ENCODE assay signal across 10 mouse cellular contexts in genomic region chr17:78496785-78497184, GRCm38 (mm10). TPM values are rescaled to one million over a fixed set of nuclear protein-coding genes. Genes with fewer than 3 reads are reported as not detected.
DNase-seq lines count a peak whose midpoint lies in the region; ATAC-seq and TF ChIP-seq lines count a peak whose summit lies in the region.
"Had no signal": no experiment of that assay in that cellular context is flagged by ENCODE, and none has a peak within 500 bp of the region (broad histone marks: within the 10 kb centered on the region; RNA-seq: fewer than 3 reads in every experiment).

No protein-coding gene starts in this region.

- H3K4me2 ChIP-seq in intestine, postnatal 0 days (replicated peaks; ENCODE audit: low read depth): no peak overlapping the region
- no peak overlapping the region for H3K4me2 ChIP-seq in intestine, embryonic 15.5 days (replicated peaks)
- no peak overlapping the region for H3K4me2 ChIP-seq in midbrain, embryonic 14.5 days (ENCODE audit: low read length)
- H3K4me2 ChIP-seq: liver, embryonic 13.5 days had no signal

- no peak overlapping the region for H3K9ac ChIP-seq in intestine, postnatal 0 days (ENCODE audit: low read depth, low read length)
- no peak overlapping the region for H3K9ac ChIP-seq in intestine, embryonic 15.5 days
- no peak overlapping the region for H3K9ac ChIP-seq in midbrain, embryonic 14.5 days (replicated peaks; ENCODE audit: low read length)
- H3K9ac ChIP-seq: liver, embryonic 13.5 days had no signal

- H3K27ac ChIP-seq in intestine, postnatal 0 days (ENCODE audit: low read depth, low read length): no peak overlapping the region
- H3K27ac ChIP-seq in intestine, embryonic 15.5 days: no peak overlapping the region
- H3K27ac ChIP-seq in midbrain, embryonic 14.5 days (replicated peaks; ENCODE audit: low read depth, low read length): no peak overlapping the region
- H3K27ac ChIP-seq in midbrain, embryonic 10.5 days (replicated peaks): no peak overlapping the region; the same call in 1 of the 2 replicates
- H3K27ac ChIP-seq: liver, embryonic 13.5 days had no signal

- no peaks in the 10 kb centered on the region for H3K27me3 ChIP-seq in intestine, postnatal 0 days (replicated peaks; ENCODE audit: control insufficient read depth, insufficient read depth, low read length)
- no peaks in the 10 kb centered on the region for H3K27me3 ChIP-seq in intestine, embryonic 15.5 days (replicated peaks)
- H3K27me3 ChIP-seq in midbrain, embryonic 14.5 days (ENCODE audit: control insufficient read depth, insufficient read depth, low read length): no peaks in the 10 kb centered on the region
- H3K27me3 ChIP-seq in midbrain, embryonic 10.5 days (ENCODE audit: low read depth, poor library complexity, severe bottlenecking): no peaks in the 10 kb centered on the region
- H3K27me3 ChIP-seq: liver, embryonic 13.5 days had no signal

- peak; percentile 13 for DNase-seq in adrenal gland, postnatal 10 days
- DNase-seq in adrenal gland, postnatal 36 days: no peak
- peak; percentile 23 for DNase-seq in midbrain, embryonic 14.5 days
- no peak for DNase-seq in midbrain, embryonic 10.5 days (ENCODE audit: low spot score)
- DNase-seq in skeletal muscle tissue, adult 2 months (ENCODE audit: low read depth, low spot score): peak; percentile 36
- DNase-seq in ovary, postnatal 10 days (ENCODE audit: low spot score): no peak
- DNase-seq: liver, embryonic 13.5 days had no signal

- no peak for ATAC-seq in intestine, postnatal 0 days
- ATAC-seq in intestine, embryonic 15.5 days: no peak
- ATAC-seq in midbrain, embryonic 14.5 days (ENCODE audit: low FRiP score, low TSS enrichment): no peak

- H3K4me3 ChIP-seq in intestine, postnatal 0 days (ENCODE audit: low read depth, low read length): no peak overlapping the region
- H3K4me3 ChIP-seq in intestine, embryonic 15.5 days (replicated peaks): no peak overlapping the region
- H3K4me3 ChIP-seq in midbrain, embryonic 14.5 days (replicated peaks; ENCODE audit: low read depth, low read length): no peak overlapping the region
- no peak overlapping the region for H3K4me3 ChIP-seq in midbrain, embryonic 10.5 days
- H3K4me3 ChIP-seq: liver, embryonic 13.5 days had no signal

- TF ChIP-seq CTCF in intestine, postnatal 0 days (IDR thresholded peaks at IDR 0.05; ENCODE audit: low read depth): peak; percentile 66

- H3K36me3 ChIP-seq in intestine, postnatal 0 days (ENCODE audit: control insufficient read depth, insufficient read depth): no peaks in the 10 kb centered on the region
- H3K36me3 ChIP-seq in intestine, embryonic 15.5 days: no peaks in the 10 kb centered on the region
- H3K36me3 ChIP-seq in midbrain, embryonic 14.5 days (ENCODE audit: control insufficient read depth, insufficient read depth, low read length): no peaks in the 10 kb centered on the region
- H3K36me3 ChIP-seq in midbrain, embryonic 10.5 days: no peaks in the 10 kb centered on the region
- H3K36me3 ChIP-seq: liver, embryonic 13.5 days had no signal

- no peaks in the 10 kb centered on the region for H3K9me3 ChIP-seq in intestine, postnatal 0 days (ENCODE audit: control insufficient read depth)
- no peaks in the 10 kb centered on the region for H3K9me3 ChIP-seq in intestine, embryonic 15.5 days
- H3K9me3 ChIP-seq in midbrain, embryonic 14.5 days (ENCODE audit: control insufficient read depth, low read length): no peaks in the 10 kb centered on the region
- H3K9me3 ChIP-seq in midbrain, embryonic 10.5 days (replicated peaks): no peaks in the 10 kb centered on the region
- H3K9me3 ChIP-seq: liver, embryonic 13.5 days had no signal

- 44% methylated on average over 2 of the region's 2 CpGs for WGBS in intestine, postnatal 0 days
- 42% methylated on average over 2 of the region's 2 CpGs for WGBS in intestine, embryonic 15.5 days
- WGBS in midbrain, embryonic 14.5 days: 48% methylated on average over 2 of the region's 2 CpGs
- WGBS in midbrain, embryonic 10.5 days: 56% methylated on average over 2 of the region's 2 CpGs

- H3K4me1 ChIP-seq in intestine, postnatal 0 days (replicated peaks; ENCODE audit: control insufficient read depth, insufficient read depth, low read length): no peaks in the 10 kb centered on the region
- no peaks in the 10 kb centered on the region for H3K4me1 ChIP-seq in intestine, embryonic 15.5 days (replicated peaks)
- 0 out of 2 replicates have a peak, but pooled peaks cover 6% of the 10 kb centered on the region for H3K4me1 ChIP-seq in midbrain, embryonic 14.5 days (ENCODE audit: control insufficient read depth, insufficient read depth, low read length)
- H3K4me1 ChIP-seq in midbrain, embryonic 10.5 days: peaks cover 21% of the 10 kb centered on the region
- H3K4me1 ChIP-seq: liver, embryonic 13.5 days had no signal

RNA-seq across cellular contexts. Expression of gene Vit, which starts 11.1 kb away (rescaled TPM):
- 1 to 10 TPM; 1.7 to 1.9 TPM for total RNA-seq in adrenal gland, postnatal 10 days (2021)
- 1 to 10 TPM; 1.7 to 2.4 TPM for total RNA-seq in adrenal gland, postnatal 36 days (2021)
- 0.93 and 1.0 TPM in 2 replicates for polyA plus RNA-seq in intestine, postnatal 0 days (2015; fragmentation: Nextera tagmentation; extraction: Ambion mirVana)
- 0.14 and 0.27 TPM in 2 replicates for polyA plus RNA-seq in intestine, embryonic 15.5 days (2015; fragmentation: Nextera tagmentation; extraction: Ambion mirVana)
- 4.2 and 6.4 TPM in 2 replicates for polyA plus RNA-seq in midbrain, embryonic 14.5 days (2014; fragmentation: Nextera tagmentation; extraction: Ambion mirVana)
- polyA plus RNA-seq in midbrain, embryonic 10.5 days (2016; fragmentation: Nextera tagmentation; extraction: Ambion mirVana): 9.7 and 11.3 TPM in 2 replicates
- total RNA-seq: monocyte, adult 5-6 weeks had no signal

Comparison
In these comparisons a context has a peak if more than half of its experiments do, and no peak if none do; other contexts are left out.
1. DNase-seq: peak in adrenal gland, postnatal 10 days (single experiment), midbrain, embryonic 14.5 days (single experiment) and skeletal muscle tissue, adult 2 months (single experiment); none in adrenal gland, postnatal 36 days (0 of 2), midbrain, embryonic 10.5 days (single experiment) and ovary, postnatal 10 days (single experiment).